Mouse (Mus musculus) G1E (cell line): ENCODE measurements at regions not wholly inside any gene's neighbourhood (a gene's known extent, or its start where the extent isn't known, plus 50 kb on each side); places are given as distances from the start of the nearest gene placed in this dataset.

ENCODE experiments used
- ATAC-seq: 2 replicates; pipeline ENCODE4 v1.8.0; 2016; ENCODE audit warnings: mild to moderate bottlenecking; ENCODE audit not compliant: insufficient number of reproducible peaks, poor library complexity, low FRiP score, severe bottlenecking; ENCODE audit errors: extremely low read depth
- DNase-seq: peaks from one replicate; pipeline ENCODE4 v3.0.0; 2012; ENCODE audit warnings: low spot score
- H3K27me3 ChIP-seq: 2 replicates; pipeline ENCODE4 v1.6.1; 2012; ENCODE audit warnings: mild to moderate bottlenecking, low read length, inconsistent platforms; ENCODE audit not compliant: insufficient read depth
- H3K36me3 ChIP-seq: replicated peaks from 2 replicates; pipeline ENCODE3; 2012; ENCODE audit warnings: mild to moderate bottlenecking, inconsistent platforms
- H3K4me1 ChIP-seq: 2 replicates; pipeline ENCODE4 v1.6.1; 2012; ENCODE audit warnings: low read depth, low read length, inconsistent platforms, mixed read lengths; ENCODE audit not compliant: insufficient read depth
- H3K4me3 ChIP-seq: 2 replicates; pipeline ENCODE4 v1.5.1; 2012; ENCODE audit warnings: low read depth, mild to moderate bottlenecking, inconsistent platforms, low read length, moderate library complexity, mixed read lengths
- H3K9me3 ChIP-seq: replicated peaks from 2 replicates; pipeline ENCODE4 v1.6.1; 2012; ENCODE audit warnings: inconsistent platforms
- CTCF ChIP-seq: IDR thresholded peaks from 2 replicates; pipeline ENCODE4 v1.5.1; 2012; ENCODE audit warnings: low read depth, low read length, inconsistent platforms, mixed read lengths
- GATA1 ChIP-seq: IDR thresholded peaks from 2 replicates; pipeline ENCODE4 v1.6.1; 2012; ENCODE audit warnings: borderline replicate concordance, low read length, inconsistent platforms, mixed read lengths
- GATA2 ChIP-seq: IDR thresholded peaks from 2 replicates; pipeline ENCODE4 v1.6.1; 2012; ENCODE audit warnings: low read depth, low read length, inconsistent platforms, borderline replicate concordance
- POLR2AphosphoS5 ChIP-seq: IDR thresholded peaks from 2 replicates; pipeline ENCODE4 v1.6.1; 2012; ENCODE audit warnings: low read depth, low read length, inconsistent platforms; ENCODE audit not compliant: insufficient replicate concordance
- TAL1 ChIP-seq: conservative IDR thresholded peaks from 2 replicates; pipeline ENCODE4 v1.6.1; 2012; ENCODE audit warnings: low read depth, low read length, inconsistent platforms, mixed read lengths

GRCm38 (mm10) chr5:47479908-47480307 is 503.0 kb upstream of the Slit2 start:
- H3K4me1 ChIP-seq = no peaks in the 10 kb centered on the region
- DNase-seq = no peak
- no peaks in the 10 kb centered on the region for H3K27me3 ChIP-seq
- ATAC-seq = no peak
- no peak overlapping the region for H3K4me3 ChIP-seq
- H3K36me3 ChIP-seq = no peaks in the 10 kb centered on the region
- no peak for TF ChIP-seq GATA1
- no peak for TF ChIP-seq TAL1
- TF ChIP-seq POLR2AphosphoS5 = no peak
- TF ChIP-seq CTCF = no peak
- TF ChIP-seq GATA2 = no peak
- H3K9me3 ChIP-seq = no peaks in the 10 kb centered on the region

- Histone ChIP-seq H3K4me3 (no peak overlapping the region), H3K27me3 (no peaks in the 10 kb centered on the region), H3K9me3 (no peaks in the 10 kb centered on the region), H3K36me3 (no peaks in the 10 kb centered on the region), H3K4me1 (no peaks in the 10 kb centered on the region)
- no peak for ATAC-seq
- no peak for TF ChIP-seq GATA1
- no peak for DNase-seq
Observed at GRCm38 (mm10) chr5:47496218-47496617, 486.7 kb upstream of the Slit2 start.

- Histone ChIP-seq H3K36me3 (no peaks in the 10 kb centered on the region), H3K9me3 (no peaks in the 10 kb centered on the region), H3K4me3 (no peak overlapping the region), H3K27me3 (no peaks in the 10 kb centered on the region), H3K4me1 (no peaks in the 10 kb centered on the region)
- ATAC-seq (no peak), DNase-seq (no peak)
- TF ChIP-seq TAL1 (no peak), CTCF (no peak), POLR2AphosphoS5 (no peak), GATA2 (no peak), GATA1 (no peak)
Observed at GRCm38 (mm10) chr5:47502764-47503416, 480.0 kb upstream of the Slit2 start.

- no peaks in the 10 kb centered on the region for H3K9me3 ChIP-seq
- H3K27me3 ChIP-seq = no peaks in the 10 kb centered on the region
- H3K4me1 ChIP-seq = no peaks in the 10 kb centered on the region
- ATAC-seq = no peak
- no peaks in the 10 kb centered on the region for H3K36me3 ChIP-seq
- TF ChIP-seq POLR2AphosphoS5 = no peak
- TF ChIP-seq CTCF = no peak
- TF ChIP-seq GATA1 = no peak
- TF ChIP-seq TAL1 = no peak
- no peak for TF ChIP-seq GATA2
- DNase-seq = no peak
- H3K4me3 ChIP-seq = no peak overlapping the region
Observed at GRCm38 (mm10) chr5:47508689-47509301, 474.1 kb upstream of the Slit2 start.

- TF ChIP-seq POLR2AphosphoS5 = no peak
- no peak for TF ChIP-seq GATA2
- ATAC-seq (no peak), DNase-seq (no peak)
- Histone ChIP-seq H3K36me3 (no peaks in the 10 kb centered on the region), H3K27me3 (no peaks in the 10 kb centered on the region), H3K9me3 (no peaks in the 10 kb centered on the region), H3K4me1 (no peaks in the 10 kb centered on the region), H3K4me3 (no peak overlapping the region)
Observed at GRCm38 (mm10) chr5:47522161-47522942, 460.6 kb upstream of the Slit2 start.

GRCm38 (mm10) chr5:47528671-47529070 is 454.3 kb upstream of the Slit2 start:
- H3K9me3 ChIP-seq = no peaks in the 10 kb centered on the region
- no peak overlapping the region for H3K4me3 ChIP-seq
- no peaks in the 10 kb centered on the region for H3K36me3 ChIP-seq
- TF ChIP-seq GATA1 (no peak), GATA2 (no peak), TAL1 (no peak), CTCF (no peak), POLR2AphosphoS5 (no peak)
- no peak for ATAC-seq
- H3K27me3 ChIP-seq = no peaks in the 10 kb centered on the region
- no peaks in the 10 kb centered on the region for H3K4me1 ChIP-seq
- DNase-seq = no peak
